Mouse (Mus musculus) megakaryocyte, embryonic 14.5 days (primary cell): ENCODE results near the gene Il15.

Experiments
- FLI1 ChIP-seq: IDR thresholded peaks from 2 replicates; pipeline ENCODE4 v1.6.1; 2012; ENCODE audit warnings: low read length, inconsistent platforms, mixed read lengths
- GATA1 ChIP-seq: IDR thresholded peaks from 3 replicates; pipeline ENCODE4 v1.6.1; 2012; ENCODE audit warnings: mixed read lengths, low read length, inconsistent platforms, borderline replicate concordance

GRCm38 (mm10) chr8:82402261-82402685 is 749 bp downstream of the Il15 start:
- no peak for TF ChIP-seq GATA1
- TF ChIP-seq FLI1 = no peak
